Mouse (Mus musculus) hindbrain, embryonic 15.5 days (tissue): ENCODE results near the gene Fgfbp3. TPM values are rescaled to one million over a fixed set of nuclear protein-coding genes. Genes with fewer than 3 reads are reported as not detected.

Experiments used
- polyA plus RNA-seq: library from polyadenylated mRNA; unstranded; fragments of >200 nt; fragmentation: Nextera tagmentation; extraction: Ambion mirVana; gene quantifications from 2 replicates; pipeline ENCODE4 v1.2.1, GENCODE M21; 2015

The Fgfbp3 gene
- polyA plus RNA-seq, 1 experiment from 2014 or later, result 62.4 TPM

Other genes starting within 250 kb of the Fgfbp3 start
- gene Ppp1r3c, start 183.0 kb downstream of the Fgfbp3 start, polyA plus RNA-seq, result 23.2 and 25.6 TPM in 2 replicates
- gene Tnks2, start 85.4 kb downstream of the Fgfbp3 start, polyA plus RNA-seq, result 43.2 and 44.0 TPM in 2 replicates
- gene Btaf1, start 6.5 kb upstream of the Fgfbp3 start, polyA plus RNA-seq, result 9.0 and 9.8 TPM in 2 replicates